Mouse (Mus musculus) small intestine, adult 2 months (tissue): Measurements from ENCODE around the gene Pdcd6.

ENCODE experiments used
- CTCF ChIP-seq: fragments of 200-500 bp; IDR thresholded peaks from 2 replicates; pipeline ENCODE4 v1.5.1; 2012; ENCODE audit warnings: low read depth, mild to moderate bottlenecking, control low read depth, inconsistent platforms, low read length, moderate library complexity, mixed read lengths; ENCODE audit not compliant: insufficient replicate concordance, insufficient read length; ENCODE audit errors: extremely low read depth
- POLR2A ChIP-seq: fragments of 200-500 bp; IDR thresholded peaks from 2 replicates; pipeline ENCODE4 v1.6.1; 2012; ENCODE audit warnings: low read depth, mild to moderate bottlenecking, control low read depth, inconsistent platforms, low read length, moderate library complexity

DNA sequence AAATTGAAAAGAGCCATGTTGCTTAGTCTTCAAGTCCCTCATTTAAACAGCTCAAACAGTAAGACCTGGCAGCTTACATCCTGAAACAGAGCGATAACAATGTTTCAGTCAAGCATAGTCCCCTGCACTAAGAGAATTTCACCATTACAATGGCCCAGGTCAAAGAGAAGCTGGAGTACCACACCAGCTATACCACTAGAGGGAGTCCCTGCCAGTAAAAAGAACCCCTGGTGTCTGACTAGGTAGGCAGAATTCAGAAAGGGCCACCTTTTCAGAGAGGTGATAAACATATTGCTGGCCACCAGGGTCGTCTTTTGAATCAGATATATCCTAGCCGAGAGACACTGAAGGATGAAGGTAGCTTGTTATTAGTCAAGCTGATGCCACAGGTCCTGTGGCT, 23.7 kb upstream of the Pdcd6 start:
- TF ChIP-seq CTCF (no peak), POLR2A (no peak)
